Mouse (Mus musculus) spleen, adult 18-20 months (tissue): ENCODE results near the gene Adam15.
A peak's percentile ranks its signal among the peaks of the same experiment; 100 is the strongest.

Experiments used
- DNase-seq, 2 experiments: peaks; one replicate each; pipeline ENCODE4 v3.0.0; 2022; ENCODE audit warnings: mixed read lengths in 2 of 2

Adam15 gene

GRCm38 (mm10) chr3:89321183-89322130 is 28.3 kb downstream of the Adam15 start:
- DNase-seq: no peak

DNA sequence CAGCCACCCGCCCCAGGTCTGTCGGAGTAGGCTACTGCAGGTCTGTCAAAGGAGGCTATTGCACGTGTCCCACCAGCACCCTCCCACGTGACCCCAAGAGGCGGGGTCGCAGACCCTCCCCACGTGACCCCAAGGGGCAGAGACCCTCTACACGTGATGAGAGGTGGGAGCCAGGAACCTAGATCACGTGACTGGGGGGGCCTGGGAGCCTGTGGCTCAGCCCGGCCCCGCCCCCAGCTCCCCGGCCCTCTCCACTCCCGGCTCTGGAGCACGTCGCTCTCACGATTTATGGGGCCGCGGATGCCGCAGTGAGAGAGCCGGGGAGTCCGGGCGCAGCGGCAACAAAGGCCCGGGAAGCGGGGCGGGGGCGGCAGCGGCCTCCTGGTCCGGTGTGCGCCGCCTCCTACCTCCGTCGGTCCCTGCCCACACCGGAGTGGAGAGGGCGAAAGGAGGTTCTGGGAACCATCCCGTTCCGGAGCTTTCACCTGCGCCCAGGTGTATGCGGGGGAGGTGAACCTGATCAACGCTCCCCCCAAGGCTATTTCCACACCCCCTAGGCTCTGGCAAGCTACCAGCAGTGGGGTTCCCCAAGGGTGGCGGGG is 29.1 kb downstream of the Adam15 start:
- DNase-seq: no peak

GRCm38 (mm10) chr3:89319591-89320350 is 30.0 kb downstream of the Adam15 start:
- DNase-seq: no peak

DNA sequence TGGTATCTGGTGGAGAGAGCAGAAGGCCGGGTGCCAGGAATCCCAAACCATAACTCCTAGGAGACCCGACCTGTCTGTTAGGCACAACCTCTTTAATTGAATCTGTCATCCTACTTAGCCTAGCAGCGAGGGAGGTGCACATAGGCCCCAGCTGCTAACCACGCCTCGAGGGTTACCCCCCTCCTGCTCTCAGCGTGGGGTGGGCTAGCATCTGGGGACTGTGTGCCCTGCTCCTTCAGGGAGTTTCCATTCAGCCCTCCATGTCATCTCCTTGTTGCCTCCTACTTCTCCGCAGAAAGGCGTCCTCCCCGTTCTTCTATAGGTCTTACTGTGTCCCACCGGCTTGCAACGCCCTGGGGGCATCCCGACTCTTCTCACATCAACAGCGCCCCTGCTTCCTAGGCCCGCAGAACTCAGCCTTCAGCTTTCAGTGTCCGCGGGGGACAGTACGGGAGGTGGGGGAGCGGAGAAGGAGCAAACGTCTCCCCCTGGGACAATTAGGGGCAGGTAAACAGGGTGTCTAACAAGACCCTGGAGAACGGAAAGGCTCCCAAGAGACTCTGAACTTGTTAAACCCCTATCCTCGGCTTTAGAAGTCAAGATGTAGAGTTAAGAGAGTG is 30.7 kb downstream of the Adam15 start:
- no peak for DNase-seq

GRCm38 (mm10) chr3:89318316-89318715 is 31.5 kb downstream of the Adam15 start:
- no peak for DNase-seq

DNA sequence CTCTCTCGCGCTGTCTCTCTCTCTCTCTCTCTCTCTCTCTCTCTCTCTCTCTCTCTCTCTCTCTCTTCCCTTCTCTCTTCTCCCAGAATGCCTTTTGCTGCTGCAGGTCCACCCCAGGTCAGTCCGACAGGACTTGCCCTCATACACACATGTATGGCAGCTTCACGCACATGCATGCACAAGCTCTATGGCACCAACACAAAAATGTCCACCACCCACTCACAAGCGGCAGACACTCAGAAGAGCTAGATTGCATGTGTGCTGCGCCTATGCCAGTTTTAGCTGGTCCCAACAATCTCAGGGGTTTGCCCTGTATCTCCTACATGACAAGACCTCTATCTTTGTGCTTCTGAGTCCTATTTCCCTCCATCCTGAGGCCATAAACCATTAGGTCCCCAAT is 32.5 kb downstream of the Adam15 start:
- DNase-seq: no peak

- peak; percentile 54 to 76 for DNase-seq
These were observed 33.0 kb downstream of the Adam15 start for GRCm38 (mm10) chr3:89316833-89317232.

DNA sequence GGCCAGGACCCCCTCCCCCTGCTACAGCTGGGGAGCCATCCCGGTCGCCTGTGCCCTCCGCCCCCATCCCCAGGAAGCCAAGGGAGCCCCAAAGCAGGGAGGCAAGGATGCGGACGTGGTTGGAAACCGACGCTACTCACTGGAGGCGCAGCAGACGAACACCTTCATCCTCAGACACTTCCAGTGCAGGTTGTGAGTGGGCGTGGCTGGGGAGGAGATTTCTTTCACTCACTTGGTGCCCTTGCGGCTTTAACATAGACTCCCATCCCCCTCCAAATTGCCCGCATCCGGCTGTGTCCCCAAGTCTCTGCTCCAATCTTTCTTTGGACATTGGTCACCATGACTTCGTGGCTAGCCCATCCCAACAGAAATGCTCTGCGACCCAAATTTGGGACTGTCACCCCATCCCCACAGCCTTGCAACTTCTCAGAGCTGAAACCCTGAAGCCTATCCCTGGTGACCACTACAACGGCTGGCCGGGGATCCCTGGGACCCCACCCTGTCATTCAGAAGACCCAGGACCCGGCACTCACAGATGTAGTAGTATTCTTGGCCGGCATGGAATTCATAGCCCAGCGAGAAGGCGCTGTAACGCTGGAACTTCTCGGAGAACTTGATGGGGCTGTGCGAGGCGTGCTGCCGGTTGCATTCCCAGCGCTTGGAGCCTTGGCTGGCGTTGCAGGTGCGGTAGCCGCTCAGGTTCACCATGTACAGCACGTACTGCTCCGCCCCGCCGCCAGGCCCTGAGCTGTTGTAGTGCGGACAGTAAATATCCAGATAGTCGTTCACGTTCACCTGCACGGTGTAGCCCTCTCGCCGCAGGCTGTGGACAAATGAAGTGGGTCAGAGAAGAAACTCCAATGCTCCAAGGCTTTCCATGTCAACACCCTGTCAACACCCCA is 33.6 kb downstream of the Adam15 start:
- peak in 1 of 2 experiments; percentile 10 for DNase-seq

- peak; percentile 38 to 62 for DNase-seq
These were observed 34.4 kb downstream of the Adam15 start for GRCm38 (mm10) chr3:89315195-89315929.

DNA sequence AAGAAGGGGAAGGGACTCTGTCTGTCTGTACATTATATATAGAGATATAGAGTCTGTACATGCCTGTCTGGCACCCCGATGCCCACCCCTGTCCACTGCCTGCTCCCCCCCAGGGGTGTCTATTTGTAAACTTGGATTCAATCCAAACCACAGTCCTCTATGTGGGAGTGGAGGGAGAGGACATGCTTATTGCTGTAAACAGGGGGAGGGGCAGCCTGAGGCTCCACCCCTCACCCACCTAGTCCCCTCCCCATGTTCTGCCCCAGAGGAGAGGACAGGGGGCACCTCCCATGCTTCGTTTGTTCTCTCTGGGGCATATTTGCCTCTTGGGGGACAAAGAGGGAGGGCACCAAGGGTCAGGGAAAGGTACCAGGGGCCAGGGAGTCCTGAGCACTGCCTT is 35.0 kb downstream of the Adam15 start:
- no peak for DNase-seq

DNA sequence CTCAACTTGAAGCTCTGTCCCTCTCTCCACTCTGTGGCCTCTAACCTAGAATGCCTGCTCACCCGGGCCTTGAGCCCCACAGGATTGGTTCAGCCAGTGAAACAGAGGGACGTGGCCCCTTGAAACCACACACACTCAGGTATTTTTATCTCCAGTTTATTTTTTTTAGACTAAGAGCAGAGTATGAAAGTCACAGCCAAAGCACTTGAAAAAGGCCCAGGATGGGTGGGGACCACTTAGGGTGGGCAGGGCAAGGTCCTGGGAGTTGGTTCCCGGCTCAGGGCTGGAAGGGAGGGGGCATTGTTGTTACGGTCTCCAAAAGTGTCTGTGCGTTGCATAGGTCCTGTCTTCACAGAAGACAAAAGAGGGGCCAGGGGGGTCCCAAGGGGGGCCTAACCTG is 35.5 kb downstream of the Adam15 start:
- no peak for DNase-seq

GRCm38 (mm10) chr3:89308089-89308488 is 41.7 kb downstream of the Adam15 start:
- DNase-seq: peak; percentile 29 to 55

DNA sequence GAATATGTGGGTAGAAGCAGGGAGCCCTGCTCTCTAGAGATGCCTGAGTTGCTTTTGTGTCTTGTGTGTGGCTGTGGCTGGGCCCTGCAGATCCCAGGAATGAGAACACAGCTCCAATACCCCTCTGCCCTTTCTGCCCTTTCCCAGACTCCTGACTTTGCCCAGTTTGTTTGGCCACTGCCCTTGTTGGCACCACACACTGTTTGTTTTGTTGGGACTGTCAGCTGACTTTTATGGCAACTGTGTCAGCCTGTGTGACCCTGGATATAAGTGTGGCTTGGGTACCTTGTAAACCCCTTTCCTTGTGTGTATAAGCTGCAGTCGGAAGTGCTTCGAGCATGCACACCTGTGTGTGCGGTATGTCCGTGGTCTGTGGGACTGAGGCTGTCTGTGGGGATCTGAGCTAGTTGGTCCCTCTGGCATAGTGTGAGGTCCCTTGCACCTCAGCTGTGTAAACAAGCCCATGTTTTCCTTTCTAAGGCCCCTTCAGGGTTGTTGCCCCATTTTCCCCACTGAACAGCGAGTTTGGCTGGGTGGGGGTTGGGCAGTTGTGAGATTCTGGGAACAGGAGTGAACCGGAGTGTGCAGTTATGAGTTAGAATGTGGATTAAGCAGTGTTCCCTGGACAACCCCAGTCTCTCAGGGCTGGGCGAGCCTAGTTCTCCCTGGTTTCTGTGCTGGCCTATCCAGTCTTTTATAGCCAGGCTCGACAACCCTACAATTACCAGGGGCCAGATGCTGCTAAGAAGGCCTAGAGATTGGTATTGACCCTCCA is 44.1 kb downstream of the Adam15 start:
- DNase-seq: no peak

GRCm38 (mm10) chr3:89305105-89305504 is 44.7 kb downstream of the Adam15 start:
- no peak for DNase-seq

DNA sequence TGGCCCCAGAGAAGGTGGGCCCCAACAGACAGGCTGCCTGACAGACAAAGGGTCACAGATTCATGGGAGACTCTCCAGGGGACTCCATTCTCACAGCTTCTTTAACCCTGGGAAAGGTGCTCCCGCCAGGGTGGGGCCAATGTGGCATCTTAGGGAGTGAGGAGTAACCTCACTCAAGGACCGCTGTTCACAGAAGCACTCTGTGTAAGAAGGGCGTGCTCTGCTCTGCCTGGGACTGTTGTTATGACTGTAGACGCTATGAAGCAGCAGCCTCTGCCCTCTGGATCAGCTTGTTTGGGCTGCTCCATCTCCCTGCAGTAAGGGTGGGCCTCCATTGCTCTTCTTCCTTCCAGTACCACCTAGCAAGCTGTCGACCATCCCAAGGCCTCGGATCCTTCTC is 45.4 kb downstream of the Adam15 start:
- DNase-seq: no peak

DNA sequence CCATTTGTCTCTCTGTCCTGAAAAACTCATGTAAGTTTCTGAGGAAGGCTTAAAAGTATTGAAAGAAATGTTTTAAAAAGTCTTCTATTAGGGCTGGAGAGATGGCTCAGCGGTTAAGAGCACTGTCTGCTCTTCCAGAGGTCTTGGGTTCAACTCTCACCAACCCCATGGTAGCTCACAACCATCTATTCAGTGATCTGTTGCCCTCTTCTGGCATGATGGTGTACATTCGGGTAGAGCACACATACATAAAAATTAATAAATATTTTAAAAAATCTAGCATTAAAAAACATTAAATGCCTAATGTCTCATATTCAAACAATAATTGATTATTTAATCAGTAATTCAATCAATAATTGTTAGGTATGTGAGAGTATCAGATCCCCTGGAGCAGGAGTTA is 49.3 kb downstream of the Adam15 start:
- no peak for DNase-seq

DNA sequence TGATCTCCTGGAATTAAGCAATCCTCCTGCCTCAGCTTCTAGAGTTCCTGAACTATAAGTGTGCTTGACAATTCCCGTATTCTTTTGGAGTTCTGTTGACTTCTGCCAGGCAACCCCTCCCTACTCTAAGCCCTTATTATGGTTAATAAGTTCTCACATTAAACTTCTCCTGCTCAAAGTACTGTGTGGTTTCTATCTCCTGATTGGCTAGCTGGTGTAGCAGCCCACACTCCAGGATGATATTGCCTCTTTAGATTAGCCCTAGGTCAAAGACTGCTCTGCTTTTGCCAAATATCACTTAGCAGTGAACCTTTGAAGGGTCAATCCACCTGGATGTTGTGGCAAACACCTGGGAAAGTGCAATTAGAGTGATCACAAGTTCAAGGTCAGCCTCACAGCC is 49.7 kb downstream of the Adam15 start:
- DNase-seq: no peak

- DNase-seq: no peak
These were observed 50.3 kb downstream of the Adam15 start for GRCm38 (mm10) chr3:89299499-89299898.

DNA sequence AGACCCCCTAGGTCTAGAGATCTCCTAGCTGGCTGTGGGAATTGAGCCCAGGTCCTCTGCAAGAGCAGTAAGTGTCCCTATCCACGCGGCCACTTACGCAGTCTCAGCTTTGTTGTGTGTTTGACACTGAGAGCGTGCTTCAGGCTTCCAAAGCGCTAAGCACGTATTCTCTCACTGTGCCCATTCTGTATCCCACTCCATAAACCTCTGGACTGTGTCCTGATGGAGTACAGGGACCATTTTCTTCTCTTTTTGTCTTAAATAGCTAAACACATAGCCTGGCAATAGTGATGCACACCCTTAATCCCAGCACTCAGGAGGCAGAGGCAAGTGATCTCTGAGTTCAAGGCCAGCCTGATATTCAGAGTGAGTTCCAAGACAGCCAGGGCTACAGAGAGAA is 50.9 kb downstream of the Adam15 start:
- no peak for DNase-seq

DNA sequence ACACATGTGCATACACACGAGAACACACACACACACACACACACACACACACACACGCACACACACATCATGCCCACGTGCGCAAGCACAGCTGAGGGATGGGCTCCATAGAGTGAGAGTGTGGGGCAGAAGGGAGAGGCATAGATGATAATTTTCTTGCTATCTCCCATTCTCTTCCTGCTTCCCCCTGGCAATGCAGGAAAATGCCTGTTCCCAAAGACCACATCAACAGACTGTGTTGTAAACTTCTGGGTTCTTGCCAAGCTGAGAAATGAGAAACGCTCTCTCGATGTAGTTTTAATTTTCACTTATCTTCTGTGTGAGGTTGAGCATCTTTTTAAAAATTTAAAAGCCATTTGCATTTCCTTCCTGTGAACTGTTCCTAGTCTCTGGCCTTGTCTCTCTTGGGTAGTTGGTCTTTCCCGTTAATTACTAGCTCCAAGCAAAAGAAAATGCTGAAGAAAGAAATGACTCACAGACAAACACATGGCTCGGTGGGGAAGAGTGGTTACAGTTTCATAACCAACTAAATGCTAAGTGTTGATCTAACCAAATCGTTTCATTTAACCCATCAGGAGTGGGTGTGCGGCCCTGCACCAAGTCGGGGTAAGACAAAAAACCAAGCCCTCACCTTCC is 52.9 kb downstream of the Adam15 start:
- DNase-seq: no peak
